Mouse (Mus musculus) G1E (cell line): ENCODE measurements around the gene Dars. TPM values are rescaled to one million over a fixed set of nuclear protein-coding genes. Genes with fewer than 3 reads are reported as not detected.

Experiments used
- ATAC-seq: 2 replicates; pipeline ENCODE4 v1.8.0; 2016; ENCODE audit warnings: mild to moderate bottlenecking; ENCODE audit not compliant: insufficient number of reproducible peaks, poor library complexity, low FRiP score, severe bottlenecking; ENCODE audit errors: extremely low read depth
- DNase-seq: peaks from one replicate; pipeline ENCODE4 v3.0.0; 2012; ENCODE audit warnings: low spot score
- H3K27me3 ChIP-seq: 2 replicates; pipeline ENCODE4 v1.6.1; 2012; ENCODE audit warnings: mild to moderate bottlenecking, low read length, inconsistent platforms; ENCODE audit not compliant: insufficient read depth
- H3K36me3 ChIP-seq: replicated peaks from 2 replicates; pipeline ENCODE3; 2012; ENCODE audit warnings: mild to moderate bottlenecking, inconsistent platforms
- H3K4me1 ChIP-seq: 2 replicates; pipeline ENCODE4 v1.6.1; 2012; ENCODE audit warnings: low read depth, low read length, inconsistent platforms, mixed read lengths; ENCODE audit not compliant: insufficient read depth
- H3K4me3 ChIP-seq: 2 replicates; pipeline ENCODE4 v1.5.1; 2012; ENCODE audit warnings: low read depth, mild to moderate bottlenecking, inconsistent platforms, low read length, moderate library complexity, mixed read lengths
- H3K9me3 ChIP-seq: replicated peaks from 2 replicates; pipeline ENCODE4 v1.6.1; 2012; ENCODE audit warnings: inconsistent platforms
- CTCF ChIP-seq: IDR thresholded peaks from 2 replicates; pipeline ENCODE4 v1.5.1; 2012; ENCODE audit warnings: low read depth, low read length, inconsistent platforms, mixed read lengths
- GATA1 ChIP-seq: IDR thresholded peaks from 2 replicates; pipeline ENCODE4 v1.6.1; 2012; ENCODE audit warnings: borderline replicate concordance, low read length, inconsistent platforms, mixed read lengths
- GATA2 ChIP-seq: IDR thresholded peaks from 2 replicates; pipeline ENCODE4 v1.6.1; 2012; ENCODE audit warnings: low read depth, low read length, inconsistent platforms, borderline replicate concordance
- POLR2AphosphoS5 ChIP-seq: IDR thresholded peaks from 2 replicates; pipeline ENCODE4 v1.6.1; 2012; ENCODE audit warnings: low read depth, low read length, inconsistent platforms; ENCODE audit not compliant: insufficient replicate concordance
- TAL1 ChIP-seq: conservative IDR thresholded peaks from 2 replicates; pipeline ENCODE4 v1.6.1; 2012; ENCODE audit warnings: low read depth, low read length, inconsistent platforms, mixed read lengths
- polyA plus RNA-seq: library from polyadenylated mRNA; stranded (reverse); fragments of >175 nt; gene quantifications from 2 replicates; pipeline ENCODE4 v1.2.3, GENCODE M21; 2012
- total RNA-seq, 2 experiments: library from RNA; stranded (forward) in 1 of 2; stranded (reverse) in 1 of 2; fragments of 200-1000 nt in 1 of 2; fragments of >200 nt in 1 of 2; fragmentation: Nextera tagmentation in 1 of 2; gene quantifications; 2 replicates each; pipeline ENCODE4 v1.2.3; 2014 to 2017

Dars gene
- total and polyA plus RNA-seq, 3 experiments = 209 to 435 (median 272) TPM

- Histone ChIP-seq H3K4me3 (no peak overlapping the region), H3K9me3 (no peaks in the 10 kb centered on the region; the same call in 1 of the 2 replicates), H3K27me3 (peaks cover 13% of the 10 kb centered on the region), H3K4me1 (peaks cover 4% of the 10 kb centered on the region), H3K36me3 (no peaks in the 10 kb centered on the region)
- DNase-seq (peak; percentile 25), ATAC-seq (no peak)
- no peak for TF ChIP-seq POLR2AphosphoS5
- no peak for TF ChIP-seq GATA1
- TF ChIP-seq TAL1 = no peak
- TF ChIP-seq GATA2 = no peak
- no peak for TF ChIP-seq CTCF
Measured at GRCm38 (mm10) chr1:128443890-128444839, 27.0 kb upstream of the Dars start.

DNA sequence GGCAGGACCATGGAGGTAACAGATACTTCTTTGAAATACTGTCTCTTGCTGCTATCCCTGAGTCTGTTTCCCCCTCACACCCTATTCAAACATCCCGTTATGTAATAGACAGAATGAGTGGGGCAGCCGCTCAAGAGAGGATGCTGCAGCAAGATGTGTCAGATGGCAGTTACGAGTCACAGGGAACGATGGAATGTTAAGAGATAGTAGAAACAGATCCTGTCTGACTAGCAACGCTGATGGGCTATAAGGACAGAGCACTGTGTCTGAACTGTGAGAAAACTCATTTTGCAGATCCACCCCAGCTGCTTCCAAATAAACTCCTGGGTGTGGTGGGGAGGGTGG is 23.9 kb upstream of the Dars start:
- Histone ChIP-seq H3K4me1 (peaks cover under 1% of the 10 kb centered on the region), H3K36me3 (no peaks in the 10 kb centered on the region), H3K27me3 (peaks cover 8% of the 10 kb centered on the region), H3K4me3 (no peak overlapping the region), H3K9me3 (no peaks in the 10 kb centered on the region)
- ATAC-seq (no peak), DNase-seq (no peak)
- TF ChIP-seq GATA2 (no peak), GATA1 (no peak), POLR2AphosphoS5 (no peak), TAL1 (no peak), CTCF (no peak)

GRCm38 (mm10) chr1:128440386-128441128 is 23.4 kb upstream of the Dars start:
- peaks cover 3% of the 10 kb centered on the region for H3K4me1 ChIP-seq
- no peak overlapping the region for H3K4me3 ChIP-seq
- ATAC-seq (no peak), DNase-seq (no peak)
- H3K9me3 ChIP-seq = no peaks in the 10 kb centered on the region
- TF ChIP-seq GATA2 = no peak
- TF ChIP-seq CTCF = no peak
- no peaks in the 10 kb centered on the region for H3K36me3 ChIP-seq
- peaks cover 7% of the 10 kb centered on the region for H3K27me3 ChIP-seq

DNA sequence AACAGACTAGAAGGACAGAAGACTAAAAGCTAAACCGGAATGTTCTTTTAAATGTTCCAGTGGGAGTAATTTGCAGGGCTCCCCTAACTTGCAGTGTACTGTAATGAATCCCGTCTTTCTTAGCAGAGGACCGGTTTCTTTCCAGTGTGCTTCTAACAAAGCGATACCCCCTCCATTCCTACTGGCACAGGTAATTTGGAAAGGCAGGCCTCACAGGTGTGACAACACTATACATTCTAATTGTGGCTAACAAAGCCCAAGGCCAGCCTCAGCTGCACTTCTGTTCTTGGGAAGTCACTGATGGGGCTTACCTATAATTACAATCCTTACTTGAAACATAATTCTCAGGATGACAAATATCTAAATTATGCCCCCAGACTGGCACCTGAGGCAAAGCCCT is 22.4 kb upstream of the Dars start:
- Histone ChIP-seq H3K4me1 (peaks cover 3% of the 10 kb centered on the region), H3K27me3 (peaks cover 4% of the 10 kb centered on the region), H3K36me3 (no peaks in the 10 kb centered on the region), H3K9me3 (no peaks in the 10 kb centered on the region), H3K4me3 (no peak overlapping the region)
- no peak for TF ChIP-seq TAL1
- no peak for TF ChIP-seq CTCF
- no peak for TF ChIP-seq GATA1
- no peak for TF ChIP-seq POLR2AphosphoS5
- TF ChIP-seq GATA2 = no peak
- ATAC-seq (no peak), DNase-seq (no peak)

GRCm38 (mm10) chr1:128438526-128438925 is 21.4 kb upstream of the Dars start:
- no peak for TF ChIP-seq TAL1
- TF ChIP-seq POLR2AphosphoS5 = no peak
- no peak for TF ChIP-seq GATA2
- no peak for TF ChIP-seq GATA1
- TF ChIP-seq CTCF = no peak
- no peaks in the 10 kb centered on the region for H3K9me3 ChIP-seq
- H3K4me3 ChIP-seq = no peak overlapping the region
- peaks cover 3% of the 10 kb centered on the region; the same call in 1 of the 2 replicates for H3K4me1 ChIP-seq
- DNase-seq (no peak), ATAC-seq (no peak)
- peaks cover 2% of the 10 kb centered on the region for H3K27me3 ChIP-seq
- no peaks in the 10 kb centered on the region for H3K36me3 ChIP-seq

DNA sequence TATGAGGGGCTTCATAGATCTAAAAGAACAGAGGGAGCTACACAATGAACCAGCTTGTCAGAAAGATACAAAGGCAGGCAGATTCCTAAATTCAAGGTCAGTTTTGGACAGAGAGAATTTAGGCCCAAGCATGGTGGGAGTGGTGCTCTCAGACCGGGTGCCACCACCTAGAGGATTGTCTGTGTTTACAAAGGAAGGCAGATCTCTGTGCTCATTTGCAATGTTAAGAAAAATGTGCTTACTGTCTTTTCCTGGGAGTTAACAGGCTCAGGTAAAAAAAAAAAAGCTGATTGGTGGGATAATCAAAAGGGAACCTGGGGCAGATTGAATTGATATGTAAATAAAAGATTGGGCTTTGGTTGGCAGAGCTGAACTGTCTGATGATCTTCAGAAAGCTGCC is 20.1 kb upstream of the Dars start:
- Histone ChIP-seq H3K9me3 (no peaks in the 10 kb centered on the region), H3K27me3 (peaks cover 9% of the 10 kb centered on the region), H3K4me3 (no peak overlapping the region), H3K4me1 (peaks cover 3% of the 10 kb centered on the region; the same call in 1 of the 2 replicates), H3K36me3 (no peaks in the 10 kb centered on the region)
- ATAC-seq = no peak
- no peak for DNase-seq
- TF ChIP-seq GATA1 (no peak), CTCF (no peak), TAL1 (no peak), GATA2 (no peak), POLR2AphosphoS5 (no peak)
